Mouse (Mus musculus): ENCODE results near the gene Sh2d2a. TPM values are rescaled to one million over a fixed set of nuclear protein-coding genes. Genes with fewer than 3 reads are reported as not detected.

The Sh2d2a gene
- total and polyA plus RNA-seq, 3 experiments = 23.2 to 66.8 (median 39.2) TPM

DNA sequence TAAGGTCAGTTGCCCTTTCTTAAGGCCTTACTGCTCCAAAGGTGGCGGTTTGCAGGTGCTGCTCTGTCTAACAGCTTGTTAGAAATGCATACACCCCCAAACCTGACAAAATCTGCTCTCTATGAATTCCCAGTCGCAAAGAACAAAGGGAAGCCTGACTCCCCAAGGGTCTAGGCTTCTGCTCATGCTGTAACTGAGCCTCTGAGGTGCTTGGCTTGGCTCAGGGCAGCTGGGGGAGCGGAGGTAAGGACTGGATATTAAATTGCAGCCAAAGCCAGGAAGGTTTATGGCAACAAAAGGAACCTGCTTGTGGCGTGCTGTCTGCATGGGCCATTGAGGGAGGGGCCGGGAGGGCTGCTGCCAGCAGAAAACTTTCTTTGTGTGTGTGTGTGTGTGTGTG is 57.3 kb downstream of the Sh2d2a start:
- no peaks in the 10 kb centered on the region for H3K9me3 ChIP-seq (replicated peaks; ENCODE audit: low read length)
- H3K27me3 ChIP-seq (replicated peaks) = no peaks in the 10 kb centered on the region
- H3K9ac ChIP-seq (ENCODE audit: insufficient read depth, low read depth) = no peak overlapping the region
- dilution Hi-C loops (cut with MboI; ENCODE audit: extremely low pct_ligation_motif_present, extremely low pct_unique_long_range_greater_than_20kb, low sequenced_read_pairs) = no loop called here
- no peak overlapping the region for H3K27ac ChIP-seq (ENCODE audit: insufficient read depth, low read depth)
- DNase-seq (ENCODE audit: extremely low read depth) = no peak
- peaks cover 25% of the 10 kb centered on the region for H3K79me2 ChIP-seq (replicated peaks; ENCODE audit: control insufficient read depth, extremely low read depth, insufficient read depth, poor library complexity, severe bottlenecking)
- in situ Hi-C loops (cut with MboI; ENCODE audit: low pct_ligation_motif_present, low pct_unique_long_range_greater_than_20kb, low sequenced_read_pairs) = no loop called here
- no peak overlapping the region for H3K4me3 ChIP-seq (replicated peaks in 1 of 3; ENCODE audit: low read depth in 2 of 3, low read length in 2 of 3, poor library complexity in 1 of 3)
- H3K4me2 ChIP-seq (ENCODE audit: insufficient read depth, low read depth, poor library complexity, severe bottlenecking) = no peak overlapping the region
- peaks cover 3 to 24% of the 10 kb centered on the region in 2 experiments for H3K4me1 ChIP-seq (ENCODE audit: control insufficient read depth in 1 of 2, insufficient read depth in 2 of 2)
- TF ChIP-seq CHD2 (IDR thresholded peaks at IDR 0.05; ENCODE audit: low read length) (no peak), SMC3 (IDR thresholded peaks at IDR 0.05; ENCODE audit: low read depth, low read length) (no peak), CHD1 (IDR thresholded peaks at IDR 0.05; ENCODE audit: low read depth, low read length) (no peak), CTCF (conservative IDR thresholded peaks at IDR 0.05 in 1 of 2, IDR thresholded peaks at IDR 0.05 in 1 of 2; ENCODE audit: low read depth in 2 of 2, low read length in 2 of 2) (no peak), PAX5 (IDR thresholded peaks at IDR 0.05; ENCODE audit: low read length) (no peak), KAT2A (IDR thresholded peaks at IDR 0.05; ENCODE audit: insufficient replicate concordance, low read length) (no peak), HCFC1 (IDR thresholded peaks at IDR 0.05; ENCODE audit: low read depth, low read length) (no peak), ELF1 (IDR thresholded peaks at IDR 0.05; ENCODE audit: low read depth, low read length) (no peak), ZNF384 (IDR thresholded peaks at IDR 0.05; ENCODE audit: low read depth, low read length) (no peak), E2F4 (IDR thresholded peaks at IDR 0.05; ENCODE audit: insufficient replicate concordance, low read depth, low read length) (no peak), NELFE (IDR thresholded peaks at IDR 0.05; ENCODE audit: low read depth, low read length) (no peak), NRF1 (IDR thresholded peaks at IDR 0.05; ENCODE audit: low read depth, low read length) (no peak), POLR2AphosphoS2 (IDR thresholded peaks at IDR 0.05; ENCODE audit: low read depth, low read length) (no peak), SIN3A (IDR thresholded peaks at IDR 0.05; ENCODE audit: low read length) (no peak), ZMIZ1 (IDR thresholded peaks at IDR 0.05; ENCODE audit: low read depth, low read length) (no peak), RAD21 (IDR thresholded peaks at IDR 0.05; ENCODE audit: low read depth, low read length) (no peak)
- no peaks in the 10 kb centered on the region for H3K36me3 ChIP-seq (replicated peaks in 1 of 2; ENCODE audit: control insufficient read depth in 1 of 2, insufficient read depth in 1 of 2, low read length in 1 of 2)

Other genes starting within 250 kb of the Sh2d2a start
- gene Arhgef11, start 229.2 kb upstream of the Sh2d2a start, total RNA-seq (2012; rRNA removed) = 7.7 and 8.7 TPM in 2 replicates
- 5.0 and 5.6 TPM in 2 replicates for gene Arhgef11, start 229.2 kb upstream of the Sh2d2a start, total RNA-seq (2014; rRNA removed)
- gene Arhgef11, start 229.2 kb upstream of the Sh2d2a start, polyA plus RNA-seq (2012; ENCODE audit: insufficient read length, low read depth) = 7.6 and 11.7 TPM in 2 replicates
- gene Lrrc71, start 98.1 kb upstream of the Sh2d2a start, total RNA-seq (2012; rRNA removed) = 0.17 and 0.21 TPM in 2 replicates
- gene Lrrc71, start 98.1 kb upstream of the Sh2d2a start, total RNA-seq (2014; rRNA removed) = not detected in 2 replicates
- gene Lrrc71, start 98.1 kb upstream of the Sh2d2a start, polyA plus RNA-seq (2012; ENCODE audit: insufficient read length, low read depth) = 0.14 TPM in 1 of 2 replicates, not detected in the other
- gene Ntrk1, start 51.6 kb upstream of the Sh2d2a start, total RNA-seq (2012; rRNA removed) = 0.92 and 1.6 TPM in 2 replicates
- gene Ntrk1, start 51.6 kb upstream of the Sh2d2a start, total RNA-seq (2014; rRNA removed) = 0.36 and 0.55 TPM in 2 replicates
- 0.47 and 0.53 TPM in 2 replicates for gene Ntrk1, start 51.6 kb upstream of the Sh2d2a start, polyA plus RNA-seq (2012; ENCODE audit: insufficient read length, low read depth)
- gene Insrr, start 49.8 kb upstream of the Sh2d2a start, total RNA-seq (2012; rRNA removed) = 0.08 TPM in 1 of 2 replicates, not detected in the other
- gene Insrr, start 49.8 kb upstream of the Sh2d2a start, total RNA-seq (2014; rRNA removed) = not detected in 2 replicates
- gene Insrr, start 49.8 kb upstream of the Sh2d2a start, polyA plus RNA-seq (2012; ENCODE audit: insufficient read length, low read depth) = 0.06 TPM in 1 of 2 replicates, not detected in the other
- gene Pear1, start 22.4 kb upstream of the Sh2d2a start, total RNA-seq (2012; rRNA removed) = 0.50 and 1.2 TPM in 2 replicates
- 0.20 and 0.22 TPM in 2 replicates for gene Pear1, start 22.4 kb upstream of the Sh2d2a start, total RNA-seq (2014; rRNA removed)
- 0.35 and 0.46 TPM in 2 replicates for gene Pear1, start 22.4 kb upstream of the Sh2d2a start, polyA plus RNA-seq (2012; ENCODE audit: insufficient read length, low read depth)
- gene Prcc, start 38.9 kb downstream of the Sh2d2a start, total RNA-seq (2012; rRNA removed) = 48.6 and 51.7 TPM in 2 replicates
- 24.8 and 26.4 TPM in 2 replicates for gene Prcc, start 38.9 kb downstream of the Sh2d2a start, total RNA-seq (2014; rRNA removed)
- gene Prcc, start 38.9 kb downstream of the Sh2d2a start, polyA plus RNA-seq (2012; ENCODE audit: insufficient read length, low read depth) = 55.7 and 58.5 TPM in 2 replicates
- 199 and 223 TPM in 2 replicates for gene Hdgf, start 59.6 kb downstream of the Sh2d2a start, total RNA-seq (2012; rRNA removed)
- gene Hdgf, start 59.6 kb downstream of the Sh2d2a start, total RNA-seq (2014; rRNA removed) = 215 and 219 TPM in 2 replicates
- 468 and 755 TPM in 2 replicates for gene Hdgf, start 59.6 kb downstream of the Sh2d2a start, polyA plus RNA-seq (2012; ENCODE audit: insufficient read length, low read depth)
- 160 and 176 TPM in 2 replicates for gene Mrpl24, start 72.8 kb downstream of the Sh2d2a start, total RNA-seq (2012; rRNA removed)
- 166 and 168 TPM in 2 replicates for gene Mrpl24, start 72.8 kb downstream of the Sh2d2a start, total RNA-seq (2014; rRNA removed)
- 123 and 156 TPM in 2 replicates for gene Mrpl24, start 72.8 kb downstream of the Sh2d2a start, polyA plus RNA-seq (2012; ENCODE audit: insufficient read length, low read depth)
- gene Isg20l2, start 83.6 kb downstream of the Sh2d2a start, total RNA-seq (2012; rRNA removed) = 40.8 and 52.9 TPM in 2 replicates
- gene Isg20l2, start 83.6 kb downstream of the Sh2d2a start, total RNA-seq (2014; rRNA removed) = 68.8 and 76.2 TPM in 2 replicates
- 44.5 and 45.0 TPM in 2 replicates for gene Isg20l2, start 83.6 kb downstream of the Sh2d2a start, polyA plus RNA-seq (2012; ENCODE audit: insufficient read length, low read depth)
- gene Rrnad1, start 84.0 kb downstream of the Sh2d2a start, total RNA-seq (2012; rRNA removed) = 11.4 and 12.3 TPM in 2 replicates
- gene Rrnad1, start 84.0 kb downstream of the Sh2d2a start, total RNA-seq (2014; rRNA removed) = 7.3 and 8.0 TPM in 2 replicates
- gene Rrnad1, start 84.0 kb downstream of the Sh2d2a start, polyA plus RNA-seq (2012; ENCODE audit: insufficient read length, low read depth) = 11.7 and 12.5 TPM in 2 replicates
- 0.38 TPM in 2 replicates for gene Crabp2, start 101.9 kb downstream of the Sh2d2a start, total RNA-seq (2012; rRNA removed)
- 0.27 TPM in 1 of 2 replicates, not detected in the other for gene Crabp2, start 101.9 kb downstream of the Sh2d2a start, total RNA-seq (2014; rRNA removed)
- 0.97 and 1.0 TPM in 2 replicates for gene Crabp2, start 101.9 kb downstream of the Sh2d2a start, polyA plus RNA-seq (2012; ENCODE audit: insufficient read length, low read depth)
- 0.04 TPM in 2 replicates for gene Nes, start 124.3 kb downstream of the Sh2d2a start, total RNA-seq (2012; rRNA removed)
- gene Nes, start 124.3 kb downstream of the Sh2d2a start, total RNA-seq (2014; rRNA removed) = 0.04 TPM in 1 of 2 replicates, not detected in the other
- 0.04 TPM in 2 replicates for gene Nes, start 124.3 kb downstream of the Sh2d2a start, polyA plus RNA-seq (2012; ENCODE audit: insufficient read length, low read depth)
- gene Bcan, start 153.5 kb downstream of the Sh2d2a start, total RNA-seq (2012; rRNA removed) = 0.04 TPM in 1 of 2 replicates, not detected in the other
- gene Bcan, start 153.5 kb downstream of the Sh2d2a start, total RNA-seq (2014; rRNA removed) = not detected in 2 replicates
- gene Bcan, start 153.5 kb downstream of the Sh2d2a start, polyA plus RNA-seq (2012; ENCODE audit: insufficient read length, low read depth) = not detected in 2 replicates
- gene Hapln2, start 180.8 kb downstream of the Sh2d2a start, total RNA-seq (2012; rRNA removed) = not detected in 2 replicates
- gene Hapln2, start 180.8 kb downstream of the Sh2d2a start, total RNA-seq (2014; rRNA removed) = not detected in 2 replicates
- gene Hapln2, start 180.8 kb downstream of the Sh2d2a start, polyA plus RNA-seq (2012; ENCODE audit: insufficient read length, low read depth) = not detected in 2 replicates
- gene Gpatch4, start 196.4 kb downstream of the Sh2d2a start, total RNA-seq (2012; rRNA removed) = 49.1 and 64.2 TPM in 2 replicates
- 20.3 and 21.6 TPM in 2 replicates for gene Gpatch4, start 196.4 kb downstream of the Sh2d2a start, total RNA-seq (2014; rRNA removed)
- 128 and 182 TPM in 2 replicates for gene Gpatch4, start 196.4 kb downstream of the Sh2d2a start, polyA plus RNA-seq (2012; ENCODE audit: insufficient read length, low read depth)
- gene Naxe, start 211.7 kb downstream of the Sh2d2a start, total RNA-seq (2012; rRNA removed) = 98.1 and 124 TPM in 2 replicates
- gene Naxe, start 211.7 kb downstream of the Sh2d2a start, total RNA-seq (2014; rRNA removed) = 65.6 and 71.0 TPM in 2 replicates
- 80.5 and 91.3 TPM in 2 replicates for gene Naxe, start 211.7 kb downstream of the Sh2d2a start, polyA plus RNA-seq (2012; ENCODE audit: insufficient read length, low read depth)
- not detected in 2 replicates for gene Ttc24, start 231.5 kb downstream of the Sh2d2a start, total RNA-seq (2012; rRNA removed)
- gene Ttc24, start 231.5 kb downstream of the Sh2d2a start, total RNA-seq (2014; rRNA removed) = not detected in 2 replicates
- gene Ttc24, start 231.5 kb downstream of the Sh2d2a start, polyA plus RNA-seq (2012; ENCODE audit: insufficient read length, low read depth) = not detected in 2 replicates
- gene Iqgap3, start 235.2 kb downstream of the Sh2d2a start, total RNA-seq (2012; rRNA removed) = 15.9 and 21.9 TPM in 2 replicates
- 12.1 and 13.0 TPM in 2 replicates for gene Iqgap3, start 235.2 kb downstream of the Sh2d2a start, total RNA-seq (2014; rRNA removed)
- 16.1 and 18.3 TPM in 2 replicates for gene Iqgap3, start 235.2 kb downstream of the Sh2d2a start, polyA plus RNA-seq (2012; ENCODE audit: insufficient read length, low read depth)

All from CH12.LX (cell line).